Mouse (Mus musculus) liver, embryonic 16.5 days (tissue): ENCODE data around the gene Knstrn. TPM values are rescaled to one million over a fixed set of nuclear protein-coding genes. Genes with fewer than 3 reads are reported as not detected.

Experiments
- ATAC-seq: fragments of 200-750 bp; cut with Nextera tagmentation; 2 replicates; pipeline ENCODE4 v1.8.0; 2017; ENCODE audit warnings: low read depth, mild to moderate bottlenecking, moderate number of reproducible peaks, moderate library complexity
- H3K27ac ChIP-seq: fragments of 300-500 bp; sonication (generic); 2 replicates; pipeline ENCODE4 v1.5.1; 2014; ENCODE audit warnings: mild to moderate bottlenecking, low read length
- H3K27me3 ChIP-seq: fragments of 300-500 bp; sonication (generic); 2 replicates; pipeline ENCODE4 v1.6.1; 2014; ENCODE audit warnings: low read depth, low read length, mixed read lengths; ENCODE audit not compliant: control insufficient read depth, insufficient read depth
- H3K36me3 ChIP-seq: fragments of 300-500 bp; sonication (generic); 2 replicates; pipeline ENCODE4 v1.6.1; 2014; ENCODE audit warnings: mild to moderate bottlenecking; ENCODE audit not compliant: control insufficient read depth, insufficient read depth
- H3K4me1 ChIP-seq: fragments of 300-500 bp; sonication (generic); 2 replicates; pipeline ENCODE4 v1.6.1; 2014; ENCODE audit warnings: low read depth, low read length, mixed read lengths; ENCODE audit not compliant: control insufficient read depth
- H3K4me2 ChIP-seq: fragments of 300-500 bp; sonication (generic); 2 replicates; pipeline ENCODE4 v1.6.1; 2014; ENCODE audit warnings: low read depth, low read length, mixed read lengths
- H3K4me3 ChIP-seq: fragments of 300-500 bp; sonication (generic); 2 replicates; pipeline ENCODE4 v1.5.1; 2014; ENCODE audit warnings: low read depth, mild to moderate bottlenecking, low read length
- H3K9ac ChIP-seq: fragments of 300-500 bp; sonication (generic); 2 replicates; pipeline ENCODE4 v1.6.1; 2014; ENCODE audit warnings: low read depth, low read length
- H3K9me3 ChIP-seq: fragments of 300-500 bp; sonication (generic); replicated peaks from 2 replicates; pipeline ENCODE4 v1.6.1; 2016; ENCODE audit warnings: low read length; ENCODE audit not compliant: control insufficient read depth
- WGBS: fragments of 180-500 bp; shearing (Covaris S2); extraction: QIAGEN DNeasy Blood & Tissue Kit; methylation state at CpG from one replicate; pipeline ENCODE4 v1.1.7; 2014; ENCODE audit not compliant: insufficient replicate concordance; 5-methylcytosine and 5-hydroxymethylcytosine counted together
- polyA plus RNA-seq: library from polyadenylated mRNA; unstranded; fragments of >200 nt; fragmentation: Nextera tagmentation; extraction: Ambion mirVana; gene quantifications from 2 replicates; pipeline ENCODE4 v1.2.1, GENCODE M21; 2015

Knstrn gene
- polyA plus RNA-seq, 1 experiment from 2014 or later: 63.5 TPM

GRCm38 (mm10) chr2:118805137-118805536 is 8.7 kb upstream of the Knstrn start:
- peak; percentile 26 for ATAC-seq
- 8% methylated on average over 3 of the region's 3 CpGs for WGBS
- peak overlapping the region; percentile 30; the same call in 1 of the 2 replicates for H3K4me2 ChIP-seq

GRCm38 (mm10) chr2:118805756-118806155 is 8.0 kb upstream of the Knstrn start:
- H3K36me3 ChIP-seq: no peaks in the 10 kb centered on the region
- H3K9ac ChIP-seq: peak overlapping the region; percentile 42; the same call in 1 of the 2 replicates
- peak overlapping the region; percentile 83 for H3K27ac ChIP-seq
- H3K4me2 ChIP-seq: peak overlapping the region; percentile 34; the same call in 1 of the 2 replicates
- no peaks in the 10 kb centered on the region for H3K27me3 ChIP-seq
- H3K4me1 ChIP-seq: peaks cover 45% of the 10 kb centered on the region
- ATAC-seq: peak; percentile 47; the same call in 1 of the 2 replicates
- no peak overlapping the region for H3K4me3 ChIP-seq
- 15% methylated on average over 3 of the region's 3 CpGs for WGBS
- no peaks in the 10 kb centered on the region for H3K9me3 ChIP-seq

More at GRCm38 (mm10) chr2:118805137-118805536, 8.7 kb upstream of the Knstrn start:
- no peaks in the 10 kb centered on the region for H3K9me3 ChIP-seq
- no peaks in the 10 kb centered on the region for H3K36me3 ChIP-seq
- no peak overlapping the region for H3K9ac ChIP-seq
- peaks cover 45% of the 10 kb centered on the region for H3K4me1 ChIP-seq
- H3K27me3 ChIP-seq: no peaks in the 10 kb centered on the region
- peak overlapping the region; percentile 83 for H3K27ac ChIP-seq
- H3K4me3 ChIP-seq: no peak overlapping the region

GRCm38 (mm10) chr2:118806860-118807259 is 6.9 kb upstream of the Knstrn start:
- Histone ChIP-seq H3K27ac (peak overlapping the region; percentile 31), H3K4me3 (no peak overlapping the region), H3K9me3 (no peaks in the 10 kb centered on the region), H3K9ac (no peak overlapping the region), H3K4me1 (peaks cover 39% of the 10 kb centered on the region), H3K4me2 (no peak overlapping the region), H3K27me3 (no peaks in the 10 kb centered on the region), H3K36me3 (no peaks in the 10 kb centered on the region)
- 55% methylated on average over 4 of the region's 4 CpGs for WGBS
- ATAC-seq: no peak

- H3K4me1 ChIP-seq: peaks cover 23% of the 10 kb centered on the region
- H3K9ac ChIP-seq: no peak overlapping the region
- H3K36me3 ChIP-seq: no peaks in the 10 kb centered on the region; the same call in 1 of the 2 replicates
- no peak for ATAC-seq
- no peaks in the 10 kb centered on the region for H3K9me3 ChIP-seq
- H3K4me2 ChIP-seq: no peak overlapping the region
- no peak overlapping the region for H3K4me3 ChIP-seq
- 35% methylated on average over 2 of the region's 2 CpGs for WGBS
- no peak overlapping the region for H3K27ac ChIP-seq
- no peaks in the 10 kb centered on the region for H3K27me3 ChIP-seq
These were observed 2.9 kb upstream of the Knstrn start for GRCm38 (mm10) chr2:118810861-118811260.

- Histone ChIP-seq H3K36me3 (peaks cover 9% of the 10 kb centered on the region), H3K9me3 (no peaks in the 10 kb centered on the region), H3K27me3 (no peaks in the 10 kb centered on the region), H3K4me1 (peaks cover 12% of the 10 kb centered on the region), H3K9ac (no peak overlapping the region), H3K4me2 (no peak overlapping the region), H3K27ac (no peak overlapping the region), H3K4me3 (no peak overlapping the region)
- no peak for ATAC-seq
- WGBS: 24% methylated on average over 1 of the region's 1 CpGs
These were observed 1.1 kb upstream of the Knstrn start for GRCm38 (mm10) chr2:118812724-118813123.

- H3K4me2 ChIP-seq: no peak overlapping the region
- no peaks in the 10 kb centered on the region for H3K4me1 ChIP-seq
- no peak for ATAC-seq
- H3K27ac ChIP-seq: no peak overlapping the region
- no peak overlapping the region for H3K9ac ChIP-seq
- no peak overlapping the region for H3K4me3 ChIP-seq
- no peaks in the 10 kb centered on the region; the same call in 1 of the 2 replicates for H3K9me3 ChIP-seq
- no peaks in the 10 kb centered on the region for H3K27me3 ChIP-seq
- WGBS: 76% methylated on average over 5 of the region's 5 CpGs
- H3K36me3 ChIP-seq: peaks cover 62% of the 10 kb centered on the region
These were observed 9.0 kb downstream of the Knstrn start for GRCm38 (mm10) chr2:118822800-118823199.

GRCm38 (mm10) chr2:118824396-118824795 is 10.6 kb downstream of the Knstrn start:
- 93% methylated on average over 4 of the region's 4 CpGs for WGBS
- H3K9ac ChIP-seq: no peak overlapping the region
- no peak overlapping the region for H3K4me3 ChIP-seq
- ATAC-seq: no peak
- H3K4me1 ChIP-seq: no peaks in the 10 kb centered on the region
- H3K9me3 ChIP-seq: no peaks in the 10 kb centered on the region; the same call in 1 of the 2 replicates
- H3K27me3 ChIP-seq: no peaks in the 10 kb centered on the region
- no peak overlapping the region for H3K27ac ChIP-seq
- H3K4me2 ChIP-seq: no peak overlapping the region
- H3K36me3 ChIP-seq: peaks cover 56% of the 10 kb centered on the region

- ATAC-seq: no peak
- H3K9ac ChIP-seq: no peak overlapping the region
- H3K27ac ChIP-seq: no peak overlapping the region
- peaks cover 75% of the 10 kb centered on the region for H3K36me3 ChIP-seq
- H3K9me3 ChIP-seq: no peaks in the 10 kb centered on the region
- WGBS: 81% methylated on average over 5 of the region's 5 CpGs
- H3K27me3 ChIP-seq: no peaks in the 10 kb centered on the region
- no peak overlapping the region for H3K4me3 ChIP-seq
- no peaks in the 10 kb centered on the region for H3K4me1 ChIP-seq
- H3K4me2 ChIP-seq: no peak overlapping the region
These were observed 15.3 kb downstream of the Knstrn start for GRCm38 (mm10) chr2:118829096-118829495.

- H3K9me3 ChIP-seq: no peaks in the 10 kb centered on the region
- no peak for ATAC-seq
- no peak overlapping the region for H3K4me3 ChIP-seq
- no peak overlapping the region for H3K4me2 ChIP-seq
- no peaks in the 10 kb centered on the region for H3K4me1 ChIP-seq
- H3K27ac ChIP-seq: no peak overlapping the region
- peaks cover 58% of the 10 kb centered on the region for H3K36me3 ChIP-seq
- no peak overlapping the region for H3K9ac ChIP-seq
- H3K27me3 ChIP-seq: no peaks in the 10 kb centered on the region; the same call in 1 of the 2 replicates
- WGBS: 77% methylated on average over 6 of the region's 6 CpGs
These were observed 20.3 kb downstream of the Knstrn start for GRCm38 (mm10) chr2:118834061-118834460.
